Mouse (Mus musculus): ENCODE results near the gene Nqo1. TPM values are rescaled to one million over a fixed set of nuclear protein-coding genes. Genes with fewer than 3 reads are reported as not detected.

The Nqo1 gene
- polyA plus RNA-seq, 1 experiment from 2014 or later = 20.4 TPM

DNA sequence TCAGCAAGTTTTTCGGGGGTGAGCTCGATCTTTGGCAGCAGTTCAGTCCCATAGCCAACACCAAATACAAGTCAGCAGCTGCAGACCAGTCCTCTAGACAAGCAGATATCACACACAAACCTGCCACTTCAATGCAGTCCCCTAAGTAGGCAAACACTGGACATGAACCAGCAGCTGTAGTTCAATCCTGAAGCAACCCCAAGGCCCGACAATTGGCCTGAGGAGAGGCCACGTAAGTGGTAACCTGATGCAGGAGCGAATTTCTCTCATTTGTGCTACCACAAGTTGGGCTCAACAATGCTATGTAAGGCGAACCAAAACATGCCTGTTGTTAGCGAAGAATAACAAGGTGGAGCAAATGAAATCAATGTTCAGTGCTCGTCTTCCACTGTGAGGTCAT is 22.3 kb downstream of the Nqo1 start:
- Histone ChIP-seq H3K27me3 (ENCODE audit: low read depth, poor library complexity, severe bottlenecking) (no peaks in the 10 kb centered on the region), H3K27ac (no peak overlapping the region), H3K9me3 (replicated peaks) (no peaks in the 10 kb centered on the region), H3K4me3 (no peak overlapping the region), H3K36me3 (peaks cover 32% of the 10 kb centered on the region), H3K4me1 (no peaks in the 10 kb centered on the region)
- no peak for DNase-seq (ENCODE audit: low spot score)
- WGBS = 93% methylated on average over 8 of the region's 8 CpGs

DNA sequence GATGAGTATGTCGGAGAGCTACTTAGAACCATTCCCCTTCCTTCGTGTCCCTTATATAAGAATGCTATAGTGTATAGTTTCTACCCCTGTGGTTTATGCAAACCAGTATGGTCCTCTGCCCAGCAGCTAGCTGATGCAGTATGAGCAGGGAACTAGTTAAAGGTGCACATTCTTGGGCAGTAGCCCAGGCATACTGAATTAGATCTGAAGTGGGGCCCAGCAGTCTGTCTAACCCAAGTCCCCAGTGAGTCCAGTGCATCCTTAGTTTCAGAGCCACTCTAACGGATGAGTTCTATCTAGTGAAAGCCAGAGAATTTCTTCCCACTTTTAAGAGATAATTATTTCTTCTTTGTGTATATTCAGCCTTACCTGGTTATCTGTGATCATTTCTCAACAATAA is 25.7 kb downstream of the Nqo1 start:
- no peaks in the 10 kb centered on the region for H3K9me3 ChIP-seq (replicated peaks)
- H3K4me3 ChIP-seq = no peak overlapping the region
- no peak overlapping the region for H3K27ac ChIP-seq
- no peaks in the 10 kb centered on the region for H3K4me1 ChIP-seq
- H3K36me3 ChIP-seq = peaks cover 40% of the 10 kb centered on the region
- no peak for DNase-seq (ENCODE audit: low spot score)
- 96% methylated on average over 3 of the region's 3 CpGs for WGBS
- H3K27me3 ChIP-seq (ENCODE audit: low read depth, poor library complexity, severe bottlenecking) = no peaks in the 10 kb centered on the region

DNA sequence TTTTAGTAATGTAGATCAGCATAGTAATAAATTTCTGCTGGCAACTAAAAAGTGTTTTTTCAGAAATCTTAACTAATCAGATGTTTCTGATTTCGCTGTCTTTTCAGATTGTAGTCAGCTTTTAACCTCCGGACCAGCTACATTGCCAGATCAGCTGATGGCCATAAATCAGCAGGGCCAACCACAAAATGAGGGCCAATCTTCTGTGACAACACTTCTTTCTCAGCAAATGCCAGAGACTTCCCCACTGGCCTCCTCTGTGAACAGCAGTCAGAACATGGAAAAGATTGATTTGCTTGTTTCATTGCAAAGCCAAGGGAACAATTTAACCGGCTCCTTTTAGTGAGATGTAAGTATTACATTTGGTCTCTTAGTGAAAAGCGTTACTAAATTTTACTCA is 32.7 kb downstream of the Nqo1 start:
- 86% methylated on average over 4 of the region's 4 CpGs for WGBS
- H3K27ac ChIP-seq = no peak overlapping the region
- H3K4me3 ChIP-seq = no peak overlapping the region
- no peak for DNase-seq (ENCODE audit: low spot score)
- no peaks in the 10 kb centered on the region for H3K4me1 ChIP-seq
- H3K36me3 ChIP-seq = peaks cover 77% of the 10 kb centered on the region
- no peaks in the 10 kb centered on the region for H3K27me3 ChIP-seq (ENCODE audit: low read depth, poor library complexity, severe bottlenecking)
- H3K9me3 ChIP-seq (replicated peaks) = no peaks in the 10 kb centered on the region

Other genes starting within 250 kb of the Nqo1 start
- gene Nfat5, start 109.7 kb downstream of the Nqo1 start, polyA plus RNA-seq (2016; fragmentation: Nextera tagmentation; extraction: Ambion mirVana) = 10.0 and 13.0 TPM in 2 replicates
- gene Nob1, start 21.8 kb upstream of the Nqo1 start, polyA plus RNA-seq (2016; fragmentation: Nextera tagmentation; extraction: Ambion mirVana) = 110 and 113 TPM in 2 replicates
- gene Wwp2, start 33.2 kb upstream of the Nqo1 start, polyA plus RNA-seq (2016; fragmentation: Nextera tagmentation; extraction: Ambion mirVana) = 55.9 and 116 TPM in 2 replicates
- 399 and 404 TPM in 2 replicates for gene Psmd7, start 185.3 kb upstream of the Nqo1 start, polyA plus RNA-seq (2016; fragmentation: Nextera tagmentation; extraction: Ambion mirVana)